Mouse (Mus musculus): ENCODE measurements at regions not wholly inside any gene's neighbourhood (a gene's known extent, or its start where the extent isn't known, plus 50 kb on each side); places are given as distances from the start of the nearest gene placed in this dataset.

DNA sequence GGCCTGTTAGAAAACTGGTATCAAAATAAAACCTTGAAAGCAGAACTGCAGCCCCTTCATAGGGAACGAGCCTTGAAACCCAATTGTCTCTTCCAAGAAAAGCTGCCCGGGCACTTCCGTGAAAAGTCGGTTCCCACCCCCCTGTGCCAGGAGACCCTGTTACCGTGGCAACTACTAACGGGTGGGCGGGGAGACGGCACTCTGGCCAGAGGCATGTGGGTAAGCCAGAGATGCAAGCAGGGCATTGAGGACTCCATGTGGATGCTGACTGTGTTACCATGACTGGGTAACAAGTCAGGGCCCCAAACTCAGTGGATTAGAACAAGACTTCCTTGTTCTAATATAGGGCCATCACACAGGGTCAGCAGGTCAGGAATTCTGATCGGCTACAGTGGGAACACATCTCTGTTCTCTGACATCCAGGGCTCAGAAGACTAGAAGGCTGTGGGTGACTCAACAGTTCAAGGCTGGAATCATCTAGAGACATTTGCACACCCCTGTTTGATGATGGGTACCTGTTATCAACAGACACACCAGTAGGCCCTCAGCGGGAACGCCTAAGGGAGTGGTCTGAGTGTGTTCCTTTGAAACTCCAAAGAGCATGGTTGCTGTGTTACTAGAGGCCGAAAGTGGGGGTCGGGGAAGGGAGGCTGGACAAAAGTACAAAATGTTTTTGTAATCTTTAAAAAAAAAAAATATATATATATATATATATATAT lies 236.9 kb upstream of the Sdk2 start:
- 58% methylated on average over 13 of the region's 13 CpGs for WGBS (ENCODE audit: insufficient replicate concordance)
- no peak overlapping the region for H3K27ac ChIP-seq
- no peak overlapping the region for H3K4me3 ChIP-seq
- no peak overlapping the region for H3K9ac ChIP-seq
- H3K4me1 ChIP-seq = no peaks in the 10 kb centered on the region
- no peaks in the 10 kb centered on the region for H3K9me3 ChIP-seq (replicated peaks)
- no peak overlapping the region for H3K4me2 ChIP-seq
- 0 out of 2 replicates have a peak, but pooled peaks cover 6% of the 10 kb centered on the region for H3K27me3 ChIP-seq (replicated peaks)
- ATAC-seq = peak; percentile 61
- H3K36me3 ChIP-seq = no peaks in the 10 kb centered on the region

DNA sequence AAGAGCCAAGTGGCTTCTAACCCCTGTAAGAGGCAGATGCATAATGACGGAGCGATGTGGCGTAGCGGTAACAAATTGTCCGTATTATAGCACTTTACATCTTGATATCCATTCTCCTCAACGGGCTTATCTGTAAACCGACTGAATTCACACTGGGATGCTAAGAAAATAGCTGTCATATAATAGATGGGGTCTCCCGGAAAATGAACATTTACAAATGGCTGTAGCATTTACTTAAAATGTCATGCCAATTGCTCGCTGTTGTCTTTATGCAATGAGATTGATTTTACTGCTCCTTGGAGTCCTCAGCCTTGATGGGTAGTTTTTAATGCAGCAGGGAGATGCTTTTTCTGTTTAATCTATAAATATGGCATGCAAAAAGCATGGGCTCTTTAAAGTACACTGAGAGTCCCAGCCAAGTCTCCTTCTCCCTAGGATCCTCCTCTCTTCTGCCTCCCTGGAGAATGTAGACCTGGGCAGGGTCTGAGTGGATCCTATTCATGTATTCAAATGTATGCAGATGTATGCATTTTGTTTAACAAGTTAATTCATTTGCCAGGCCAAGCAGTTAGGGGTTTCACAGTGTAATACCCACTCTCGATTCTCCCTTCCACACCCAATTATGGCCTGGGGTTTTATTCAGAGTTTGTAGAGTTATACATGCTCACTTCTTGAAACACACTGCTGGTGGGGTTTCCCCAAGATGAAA lies 233.9 kb upstream of the Sdk2 start:
- Histone ChIP-seq H3K4me1 (peaks cover 11% of the 10 kb centered on the region), H3K4me2 (no peak overlapping the region), H3K36me3 (no peaks in the 10 kb centered on the region), H3K27me3 (replicated peaks) (no peaks in the 10 kb centered on the region), H3K4me3 (no peak overlapping the region), H3K9me3 (replicated peaks) (no peaks in the 10 kb centered on the region), H3K9ac (no peak overlapping the region), H3K27ac (no peak overlapping the region)
- 74% methylated on average over 10 of the region's 10 CpGs for WGBS (ENCODE audit: insufficient replicate concordance)
- ATAC-seq = no peak

DNA sequence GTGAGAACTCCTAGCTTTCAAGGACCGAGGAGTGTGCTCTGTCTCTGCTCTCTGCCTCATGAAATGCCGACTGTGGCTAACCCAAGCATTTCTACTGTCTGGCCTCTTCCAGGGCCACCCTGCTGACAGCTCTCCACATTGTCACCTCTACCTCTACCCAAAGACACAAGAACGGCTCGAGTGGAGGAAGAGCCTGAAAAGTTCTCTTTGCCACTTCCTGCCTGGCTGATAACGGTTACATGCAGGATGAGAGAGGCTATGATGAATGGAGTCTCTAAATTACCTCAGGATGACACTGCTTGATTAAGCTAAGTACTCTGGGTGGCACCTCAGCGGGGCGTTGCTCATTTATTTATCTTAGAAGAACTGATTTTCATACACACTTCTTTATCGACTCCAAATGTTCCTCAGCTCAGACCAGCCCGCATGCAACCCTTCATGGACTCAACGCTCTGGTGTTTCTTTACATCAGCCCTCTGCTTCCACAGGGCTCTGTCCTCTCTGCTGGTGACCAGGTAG lies 230.0 kb upstream of the Sdk2 start:
- no peaks in the 10 kb centered on the region for H3K9me3 ChIP-seq (replicated peaks)
- peaks cover 11% of the 10 kb centered on the region for H3K4me1 ChIP-seq
- H3K4me3 ChIP-seq = no peak overlapping the region
- ATAC-seq = no peak
- no peaks in the 10 kb centered on the region for H3K36me3 ChIP-seq
- H3K9ac ChIP-seq = no peak overlapping the region
- H3K27ac ChIP-seq = no peak overlapping the region
- H3K27me3 ChIP-seq (replicated peaks) = no peaks in the 10 kb centered on the region
- WGBS (ENCODE audit: insufficient replicate concordance) = 31% methylated on average over 10 of the region's 10 CpGs
- no peak overlapping the region for H3K4me2 ChIP-seq

DNA sequence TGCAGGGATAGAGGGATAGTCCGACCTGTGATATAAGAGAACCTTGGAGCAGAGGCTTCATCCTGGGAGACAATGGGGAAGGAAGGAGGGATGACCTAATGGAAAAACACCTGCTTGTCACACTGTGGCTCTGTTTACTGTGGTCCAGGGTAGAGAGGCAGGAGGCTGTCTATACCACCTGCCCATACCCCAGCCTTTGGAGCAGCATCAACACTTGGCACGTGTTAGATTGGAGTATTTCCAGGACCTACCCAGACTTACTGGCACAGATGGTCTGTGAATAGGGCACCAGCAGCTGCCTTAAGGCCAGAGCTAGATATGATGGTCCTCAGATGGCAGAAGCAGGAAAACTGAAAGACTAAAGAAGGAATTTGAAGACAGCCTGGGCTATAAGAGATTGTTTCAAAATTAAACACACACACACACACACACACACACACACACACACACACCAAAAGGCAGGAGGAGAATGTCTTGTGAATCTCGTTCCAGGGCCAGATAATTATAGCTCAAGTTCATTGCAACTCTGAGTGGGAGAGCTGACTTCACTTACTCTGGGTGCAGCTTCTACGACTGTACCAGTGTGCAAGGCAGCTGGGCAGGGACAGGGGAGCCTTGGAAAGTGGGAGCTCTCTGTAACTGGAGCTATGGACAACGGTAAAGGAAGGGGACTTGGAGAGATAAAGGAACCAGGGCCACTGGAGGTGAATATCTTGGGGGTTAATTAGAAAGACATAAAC lies 227.8 kb upstream of the Sdk2 start:
- Histone ChIP-seq H3K27me3 (replicated peaks) (no peaks in the 10 kb centered on the region), H3K9me3 (replicated peaks) (no peaks in the 10 kb centered on the region), H3K27ac (no peak overlapping the region), H3K4me2 (no peak overlapping the region), H3K4me1 (peaks cover 11% of the 10 kb centered on the region), H3K36me3 (no peaks in the 10 kb centered on the region), H3K9ac (no peak overlapping the region), H3K4me3 (no peak overlapping the region)
- ATAC-seq = no peak
- 45% methylated on average over 5 of the region's 5 CpGs for WGBS (ENCODE audit: insufficient replicate concordance)

DNA sequence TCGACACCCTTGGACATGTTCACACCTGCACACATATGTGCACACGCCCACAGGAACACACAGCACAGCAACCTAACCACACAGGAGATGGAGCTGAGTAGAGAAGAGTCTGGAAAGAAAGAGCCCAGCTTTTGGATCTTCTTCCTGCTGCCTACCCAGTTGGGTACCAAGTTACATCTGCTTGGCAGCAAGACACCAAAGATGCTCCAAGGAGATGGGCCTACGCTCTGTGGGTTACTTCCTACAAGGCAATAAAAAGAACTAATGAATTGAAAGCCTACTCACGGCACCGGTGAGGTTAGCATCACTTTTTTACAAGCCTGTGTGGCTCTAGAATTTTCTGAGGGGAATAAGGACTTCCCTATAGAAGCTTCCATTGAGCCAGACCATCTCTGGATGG lies 224.4 kb upstream of the Sdk2 start:
- no peak overlapping the region for H3K27ac ChIP-seq
- H3K4me2 ChIP-seq = no peak overlapping the region
- H3K9ac ChIP-seq = no peak overlapping the region
- H3K36me3 ChIP-seq = no peaks in the 10 kb centered on the region
- WGBS (ENCODE audit: insufficient replicate concordance) = 77% methylated on average over 5 of the region's 5 CpGs
- no peaks in the 10 kb centered on the region for H3K27me3 ChIP-seq (replicated peaks)
- H3K4me1 ChIP-seq = peaks cover 8% of the 10 kb centered on the region; the same call in 1 of the 2 replicates
- H3K4me3 ChIP-seq = no peak overlapping the region
- no peak for ATAC-seq
- no peaks in the 10 kb centered on the region for H3K9me3 ChIP-seq (replicated peaks)

DNA sequence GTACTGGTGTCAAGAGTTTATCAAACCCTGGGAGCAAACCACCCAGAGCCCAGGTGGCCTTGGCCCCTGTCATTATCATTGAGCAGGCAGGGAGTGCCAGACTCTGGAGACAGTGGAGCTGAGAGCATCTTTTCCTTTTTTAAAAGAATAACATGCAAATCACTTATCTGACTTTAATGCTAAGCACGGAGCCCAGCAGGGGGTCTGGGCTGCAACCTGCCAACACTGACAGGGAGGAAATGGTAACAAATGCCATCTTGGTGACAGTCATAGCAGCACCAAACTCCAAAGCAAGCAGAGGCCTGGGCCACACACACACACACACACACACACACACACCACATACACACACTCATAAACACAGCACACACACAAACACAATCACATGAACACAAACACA lies 223.1 kb upstream of the Sdk2 start:
- no peak overlapping the region for H3K9ac ChIP-seq
- no peak for ATAC-seq
- H3K4me1 ChIP-seq = peaks cover 8% of the 10 kb centered on the region; the same call in 1 of the 2 replicates
- H3K27me3 ChIP-seq (replicated peaks) = no peaks in the 10 kb centered on the region
- H3K4me2 ChIP-seq = no peak overlapping the region
- H3K36me3 ChIP-seq = no peaks in the 10 kb centered on the region
- H3K4me3 ChIP-seq = no peak overlapping the region
- no peak overlapping the region for H3K27ac ChIP-seq
- 43% methylated on average over 1 of the region's 1 CpGs for WGBS (ENCODE audit: insufficient replicate concordance)
- no peaks in the 10 kb centered on the region for H3K9me3 ChIP-seq (replicated peaks)

DNA sequence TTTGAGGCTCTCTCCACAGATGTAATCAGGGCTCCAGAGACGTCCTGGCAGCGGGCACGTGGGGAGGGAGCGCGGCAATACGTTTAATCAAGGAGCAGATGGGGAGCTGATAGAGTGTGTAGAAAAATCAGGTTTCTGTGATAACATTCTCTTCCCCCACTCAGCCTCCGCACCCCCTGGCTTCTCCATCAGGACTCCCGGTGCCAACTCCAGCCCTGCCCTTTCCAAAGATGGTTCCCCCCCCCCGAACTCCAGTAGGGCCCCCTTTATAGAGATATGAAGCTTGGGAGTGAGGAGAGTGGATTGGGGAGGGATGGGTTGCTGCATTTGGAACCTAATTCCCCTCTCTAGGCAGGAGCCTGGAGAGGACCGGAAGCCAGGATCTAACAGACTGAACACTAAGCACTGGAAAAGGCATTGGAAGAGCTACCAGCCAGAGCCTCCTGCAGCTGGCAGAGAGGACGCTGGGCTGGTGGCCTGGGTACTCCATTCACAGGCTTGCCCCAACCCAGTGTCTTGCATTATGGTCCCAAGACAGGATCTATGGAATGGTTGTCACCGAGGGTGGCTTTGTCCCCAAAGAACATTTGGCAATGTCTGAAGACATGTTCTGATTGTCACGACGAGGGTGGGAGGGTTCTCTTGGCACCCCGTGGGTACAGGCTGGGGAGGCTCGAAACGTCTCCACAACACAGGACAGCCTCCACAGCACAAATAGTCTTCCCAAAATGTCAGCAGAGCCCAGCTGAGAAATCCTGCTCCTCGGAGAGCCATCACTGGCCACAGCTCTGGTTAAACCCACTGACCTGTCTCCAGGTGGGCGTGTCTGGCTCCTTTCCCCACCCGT lies 218.2 kb upstream of the Sdk2 start:
- Histone ChIP-seq H3K27ac (no peak overlapping the region), H3K9me3 (replicated peaks) (no peaks in the 10 kb centered on the region), H3K27me3 (replicated peaks) (no peaks in the 10 kb centered on the region), H3K4me2 (no peak overlapping the region), H3K9ac (no peak overlapping the region), H3K4me3 (no peak overlapping the region), H3K36me3 (no peaks in the 10 kb centered on the region), H3K4me1 (peaks cover 8% of the 10 kb centered on the region; the same call in 1 of the 2 replicates)
- ATAC-seq = no peak
- WGBS (ENCODE audit: insufficient replicate concordance) = 66% methylated on average over 20 of the region's 20 CpGs

DNA sequence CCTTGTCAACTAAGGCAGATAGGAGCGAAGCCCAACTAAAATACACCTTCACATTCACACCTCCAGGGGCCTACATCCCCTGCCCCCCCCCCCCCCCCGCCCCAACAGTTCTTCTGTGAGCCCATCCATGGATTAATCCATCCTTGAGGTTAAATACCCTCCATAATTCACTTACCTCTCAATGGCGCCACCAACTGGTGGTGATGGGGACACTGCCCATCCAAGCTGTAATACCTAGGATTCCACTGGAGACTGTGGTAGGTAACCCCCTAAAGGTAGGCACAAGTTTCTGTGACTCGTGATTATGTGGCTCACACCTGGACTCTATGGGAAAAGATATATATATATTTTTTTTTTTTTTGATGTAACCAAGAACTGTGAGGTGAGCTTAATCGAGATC lies 216.4 kb upstream of the Sdk2 start:
- no peak for ATAC-seq
- Histone ChIP-seq H3K4me1 (peaks cover 8% of the 10 kb centered on the region; the same call in 1 of the 2 replicates), H3K4me3 (no peak overlapping the region), H3K4me2 (no peak overlapping the region), H3K27ac (no peak overlapping the region), H3K36me3 (no peaks in the 10 kb centered on the region), H3K9ac (no peak overlapping the region), H3K27me3 (replicated peaks) (no peaks in the 10 kb centered on the region), H3K9me3 (replicated peaks) (no peaks in the 10 kb centered on the region)
- WGBS (ENCODE audit: insufficient replicate concordance) = 37% methylated on average over 4 of the region's 5 CpGs

DNA sequence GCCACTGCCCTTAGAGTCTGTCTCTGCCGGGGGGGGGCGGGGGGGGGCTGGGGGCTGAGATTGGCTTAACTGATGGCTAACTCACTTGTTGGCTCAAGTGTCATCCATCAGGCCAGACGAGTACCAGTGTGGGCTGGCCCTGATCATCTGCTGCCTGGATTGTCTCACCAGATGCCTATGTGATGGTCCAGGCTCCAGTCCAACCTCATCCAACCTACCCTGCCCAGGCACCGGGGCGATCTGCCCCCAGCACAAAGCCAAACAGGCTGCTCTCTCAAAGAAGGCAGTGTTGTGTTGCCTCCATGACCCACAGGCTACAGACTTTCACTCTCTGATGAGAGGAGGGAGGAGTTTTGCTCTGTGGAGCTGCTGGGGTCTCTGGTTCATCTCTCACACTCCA lies 215.7 kb upstream of the Sdk2 start:
- Histone ChIP-seq H3K4me1 (peaks cover 8% of the 10 kb centered on the region; the same call in 1 of the 2 replicates), H3K4me3 (no peak overlapping the region), H3K4me2 (no peak overlapping the region), H3K27ac (no peak overlapping the region), H3K36me3 (no peaks in the 10 kb centered on the region), H3K27me3 (replicated peaks) (no peaks in the 10 kb centered on the region), H3K9ac (no peak overlapping the region), H3K9me3 (replicated peaks) (no peaks in the 10 kb centered on the region)
- no peak for ATAC-seq
- WGBS (ENCODE audit: insufficient replicate concordance) = 70% methylated on average over 4 of the region's 5 CpGs

DNA sequence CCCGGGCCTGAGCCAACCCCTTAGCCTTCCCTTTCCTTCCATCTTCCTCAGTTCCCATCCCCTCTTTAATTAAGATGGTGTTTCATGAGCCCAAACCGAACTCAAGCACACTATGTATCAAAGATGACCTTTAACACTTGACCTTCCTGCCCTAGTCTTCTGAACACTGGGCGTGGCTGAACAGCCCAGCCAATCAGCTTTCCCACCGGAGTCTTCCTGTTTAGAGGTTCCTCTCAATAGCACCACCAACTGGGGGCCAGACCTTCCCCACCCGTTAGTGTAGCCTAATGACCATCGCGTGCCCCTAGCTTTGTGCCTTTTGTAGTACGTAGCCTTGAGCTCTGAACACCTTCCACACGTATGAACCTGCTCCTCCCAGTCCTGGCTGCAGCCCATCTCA lies 215.0 kb upstream of the Sdk2 start:
- Histone ChIP-seq H3K9me3 (replicated peaks) (no peaks in the 10 kb centered on the region), H3K27me3 (replicated peaks) (no peaks in the 10 kb centered on the region), H3K27ac (no peak overlapping the region), H3K4me2 (no peak overlapping the region), H3K36me3 (no peaks in the 10 kb centered on the region), H3K4me1 (peaks cover under 1% of the 10 kb centered on the region; the same call in 1 of the 2 replicates), H3K9ac (no peak overlapping the region), H3K4me3 (no peak overlapping the region)
- ATAC-seq = no peak
- 65% methylated on average over 9 of the region's 9 CpGs for WGBS (ENCODE audit: insufficient replicate concordance)

DNA sequence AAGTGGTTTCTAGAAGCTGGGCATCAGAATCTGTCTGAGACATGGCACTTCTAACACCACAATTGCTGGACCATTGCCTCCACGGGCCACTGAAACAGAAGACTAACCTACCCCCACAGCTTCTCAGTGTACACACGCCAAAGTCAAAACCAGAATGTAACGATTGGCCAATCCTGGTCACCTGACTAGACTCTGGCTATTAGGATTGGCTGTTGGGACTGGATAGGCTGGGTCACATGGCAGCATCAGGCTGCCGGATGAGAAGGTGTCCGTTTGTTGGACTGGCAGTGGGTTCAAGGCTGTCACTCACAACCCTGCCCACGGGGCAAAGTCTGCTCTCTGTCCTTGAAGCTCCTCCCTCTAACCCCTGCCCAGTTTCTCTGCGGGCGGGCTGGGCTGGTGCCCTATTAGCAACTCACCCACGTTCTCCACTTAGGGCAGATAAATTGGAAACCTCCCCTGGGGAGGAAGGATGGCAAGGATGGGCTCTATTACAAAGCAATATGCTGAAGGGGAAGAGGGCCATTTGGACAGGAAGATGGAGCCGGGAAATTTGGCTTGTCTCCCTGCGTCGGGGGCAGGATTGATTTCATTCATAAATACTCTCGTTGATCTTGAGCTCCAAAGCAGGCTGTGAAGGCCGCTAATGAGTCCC lies 214.3 kb upstream of the Sdk2 start:
- no peak overlapping the region for H3K4me2 ChIP-seq
- H3K4me1 ChIP-seq = no peaks in the 10 kb centered on the region
- no peaks in the 10 kb centered on the region for H3K36me3 ChIP-seq
- no peak overlapping the region for H3K27ac ChIP-seq
- 73% methylated on average over 14 of the region's 14 CpGs for WGBS (ENCODE audit: insufficient replicate concordance)
- ATAC-seq = no peak
- H3K9ac ChIP-seq = no peak overlapping the region
- no peaks in the 10 kb centered on the region for H3K27me3 ChIP-seq (replicated peaks)
- no peaks in the 10 kb centered on the region for H3K9me3 ChIP-seq (replicated peaks)
- H3K4me3 ChIP-seq = no peak overlapping the region

Measured in liver, embryonic 12.5 days (tissue).